Mouse (Mus musculus): ENCODE measurements around the gene Lpar2. TPM values are rescaled to one million over a fixed set of nuclear protein-coding genes. Genes with fewer than 3 reads are reported as not detected.

The Lpar2 gene
- polyA plus RNA-seq, 1 experiment from 2014 or later: 0.57 TPM

- peak; percentile 58 for ATAC-seq (replicated peaks; ENCODE audit: insufficient number of reproducible peaks, low FRiP score, low TSS enrichment)
- peaks cover 11% of the 10 kb centered on the region for H3K4me1 ChIP-seq (ENCODE audit: control insufficient read depth, insufficient read depth, low read length)
- no peaks in the 10 kb centered on the region for H3K9me3 ChIP-seq (replicated peaks; ENCODE audit: control insufficient read depth, low read length)
- peak overlapping the region; percentile 91 for H3K27ac ChIP-seq (ENCODE audit: low read depth, low read length)
- peaks cover 14% of the 10 kb centered on the region for H3K36me3 ChIP-seq (ENCODE audit: control insufficient read depth, insufficient read depth, low read length)
- H3K9ac ChIP-seq (ENCODE audit: low read depth, low read length): peak overlapping the region; percentile 84
- H3K4me3 ChIP-seq (ENCODE audit: low read depth, low read length): peak overlapping the region; percentile 93
- WGBS (ENCODE audit: insufficient replicate concordance): under 1% methylated on average over 48 of the region's 48 CpGs
- no peaks in the 10 kb centered on the region for H3K27me3 ChIP-seq (ENCODE audit: control insufficient read depth, insufficient read depth, low read length)
- peak overlapping the region; percentile 78 for H3K4me2 ChIP-seq
These were observed 30.7 kb upstream of the Lpar2 start for GRCm38 (mm10) chr8:69791415-69792068.

GRCm38 (mm10) chr8:69793666-69794065 is 28.6 kb upstream of the Lpar2 start:
- no peak overlapping the region for H3K27ac ChIP-seq (ENCODE audit: low read depth, low read length)
- peaks cover 11% of the 10 kb centered on the region for H3K4me1 ChIP-seq (ENCODE audit: control insufficient read depth, insufficient read depth, low read length)
- no peak overlapping the region for H3K4me3 ChIP-seq (ENCODE audit: low read depth, low read length)
- H3K36me3 ChIP-seq (ENCODE audit: control insufficient read depth, insufficient read depth, low read length): peaks cover 33% of the 10 kb centered on the region
- H3K27me3 ChIP-seq (ENCODE audit: control insufficient read depth, insufficient read depth, low read length): no peaks in the 10 kb centered on the region
- H3K9ac ChIP-seq (ENCODE audit: low read depth, low read length): no peak overlapping the region
- ATAC-seq (replicated peaks; ENCODE audit: insufficient number of reproducible peaks, low FRiP score, low TSS enrichment): no peak
- H3K9me3 ChIP-seq (replicated peaks; ENCODE audit: control insufficient read depth, low read length): no peaks in the 10 kb centered on the region
- no peak overlapping the region for H3K4me2 ChIP-seq
- WGBS (ENCODE audit: insufficient replicate concordance): 89% methylated on average over 4 of the region's 4 CpGs

GRCm38 (mm10) chr8:69794096-69794495 is 28.1 kb upstream of the Lpar2 start:
- H3K9me3 ChIP-seq (replicated peaks; ENCODE audit: control insufficient read depth, low read length): no peaks in the 10 kb centered on the region
- no peak overlapping the region for H3K4me3 ChIP-seq (ENCODE audit: low read depth, low read length)
- H3K9ac ChIP-seq (ENCODE audit: low read depth, low read length): no peak overlapping the region
- no peak overlapping the region for H3K4me2 ChIP-seq
- H3K27me3 ChIP-seq (ENCODE audit: control insufficient read depth, insufficient read depth, low read length): no peaks in the 10 kb centered on the region
- H3K4me1 ChIP-seq (ENCODE audit: control insufficient read depth, insufficient read depth, low read length): peaks cover 11% of the 10 kb centered on the region
- 96% methylated on average over 3 of the region's 3 CpGs for WGBS (ENCODE audit: insufficient replicate concordance)
- ATAC-seq (replicated peaks; ENCODE audit: insufficient number of reproducible peaks, low FRiP score, low TSS enrichment): no peak
- peaks cover 35% of the 10 kb centered on the region for H3K36me3 ChIP-seq (ENCODE audit: control insufficient read depth, insufficient read depth, low read length)
- H3K27ac ChIP-seq (ENCODE audit: low read depth, low read length): no peak overlapping the region

- Histone ChIP-seq H3K36me3 (ENCODE audit: control insufficient read depth, insufficient read depth, low read length) (peaks cover 43% of the 10 kb centered on the region), H3K4me3 (ENCODE audit: low read depth, low read length) (no peak overlapping the region), H3K27me3 (ENCODE audit: control insufficient read depth, insufficient read depth, low read length) (no peaks in the 10 kb centered on the region), H3K4me2 (no peak overlapping the region), H3K9me3 (replicated peaks; ENCODE audit: control insufficient read depth, low read length) (no peaks in the 10 kb centered on the region), H3K4me1 (ENCODE audit: control insufficient read depth, insufficient read depth, low read length) (peaks cover 11% of the 10 kb centered on the region), H3K27ac (ENCODE audit: low read depth, low read length) (no peak overlapping the region), H3K9ac (ENCODE audit: low read depth, low read length) (no peak overlapping the region)
- WGBS (ENCODE audit: insufficient replicate concordance): 93% methylated on average over 6 of the region's 6 CpGs
- ATAC-seq (replicated peaks; ENCODE audit: insufficient number of reproducible peaks, low FRiP score, low TSS enrichment): no peak
These were observed 27.3 kb upstream of the Lpar2 start for GRCm38 (mm10) chr8:69794901-69795300.

- H3K9me3 ChIP-seq (replicated peaks; ENCODE audit: control insufficient read depth, low read length): no peaks in the 10 kb centered on the region
- H3K27me3 ChIP-seq (ENCODE audit: control insufficient read depth, insufficient read depth, low read length): no peaks in the 10 kb centered on the region
- H3K4me3 ChIP-seq (ENCODE audit: low read depth, low read length): no peak overlapping the region
- H3K36me3 ChIP-seq (ENCODE audit: control insufficient read depth, insufficient read depth, low read length): peaks cover 56% of the 10 kb centered on the region
- H3K27ac ChIP-seq (ENCODE audit: low read depth, low read length): no peak overlapping the region
- no peak for ATAC-seq (replicated peaks; ENCODE audit: insufficient number of reproducible peaks, low FRiP score, low TSS enrichment)
- H3K4me2 ChIP-seq: no peak overlapping the region
- H3K4me1 ChIP-seq (ENCODE audit: control insufficient read depth, insufficient read depth, low read length): peaks cover 11% of the 10 kb centered on the region
- 96% methylated on average over 16 of the region's 16 CpGs for WGBS (ENCODE audit: insufficient replicate concordance)
- H3K9ac ChIP-seq (ENCODE audit: low read depth, low read length): no peak overlapping the region
These were observed 25.4 kb upstream of the Lpar2 start for GRCm38 (mm10) chr8:69796721-69797345.

GRCm38 (mm10) chr8:69797661-69798060 is 24.6 kb upstream of the Lpar2 start:
- Histone ChIP-seq H3K4me3 (ENCODE audit: low read depth, low read length) (no peak overlapping the region), H3K4me2 (no peak overlapping the region), H3K9me3 (replicated peaks; ENCODE audit: control insufficient read depth, low read length) (no peaks in the 10 kb centered on the region), H3K27ac (ENCODE audit: low read depth, low read length) (no peak overlapping the region), H3K9ac (ENCODE audit: low read depth, low read length) (no peak overlapping the region), H3K4me1 (ENCODE audit: control insufficient read depth, insufficient read depth, low read length) (peaks cover 3% of the 10 kb centered on the region), H3K27me3 (ENCODE audit: control insufficient read depth, insufficient read depth, low read length) (no peaks in the 10 kb centered on the region), H3K36me3 (ENCODE audit: control insufficient read depth, insufficient read depth, low read length) (peaks cover 63% of the 10 kb centered on the region)
- 94% methylated on average over 10 of the region's 10 CpGs for WGBS (ENCODE audit: insufficient replicate concordance)
- no peak for ATAC-seq (replicated peaks; ENCODE audit: insufficient number of reproducible peaks, low FRiP score, low TSS enrichment)

- ATAC-seq (replicated peaks; ENCODE audit: insufficient number of reproducible peaks, low FRiP score, low TSS enrichment): no peak
- 93% methylated on average over 8 of the region's 8 CpGs for WGBS (ENCODE audit: insufficient replicate concordance)
- no peak overlapping the region for H3K27ac ChIP-seq (ENCODE audit: low read depth, low read length)
These were observed 23.0 kb upstream of the Lpar2 start for GRCm38 (mm10) chr8:69799261-69799660.

GRCm38 (mm10) chr8:69799946-69800345 is 22.3 kb upstream of the Lpar2 start:
- Histone ChIP-seq H3K36me3 (ENCODE audit: control insufficient read depth, insufficient read depth, low read length) (peaks cover 80% of the 10 kb centered on the region), H3K9ac (ENCODE audit: low read depth, low read length) (no peak overlapping the region), H3K4me2 (no peak overlapping the region), H3K27ac (ENCODE audit: low read depth, low read length) (no peak overlapping the region), H3K9me3 (replicated peaks; ENCODE audit: control insufficient read depth, low read length) (no peaks in the 10 kb centered on the region), H3K27me3 (ENCODE audit: control insufficient read depth, insufficient read depth, low read length) (no peaks in the 10 kb centered on the region), H3K4me1 (ENCODE audit: control insufficient read depth, insufficient read depth, low read length) (no peaks in the 10 kb centered on the region), H3K4me3 (ENCODE audit: low read depth, low read length) (no peak overlapping the region)
- no peak for ATAC-seq (replicated peaks; ENCODE audit: insufficient number of reproducible peaks, low FRiP score, low TSS enrichment)
- WGBS (ENCODE audit: insufficient replicate concordance): 91% methylated on average over 5 of the region's 5 CpGs

More at GRCm38 (mm10) chr8:69799261-69799660, 23.0 kb upstream of the Lpar2 start:
- peaks cover 76% of the 10 kb centered on the region for H3K36me3 ChIP-seq (ENCODE audit: control insufficient read depth, insufficient read depth, low read length)
- H3K4me2 ChIP-seq: no peak overlapping the region
- no peak overlapping the region for H3K4me3 ChIP-seq (ENCODE audit: low read depth, low read length)
- no peak overlapping the region for H3K9ac ChIP-seq (ENCODE audit: low read depth, low read length)
- H3K4me1 ChIP-seq (ENCODE audit: control insufficient read depth, insufficient read depth, low read length): no peaks in the 10 kb centered on the region
- H3K9me3 ChIP-seq (replicated peaks; ENCODE audit: control insufficient read depth, low read length): no peaks in the 10 kb centered on the region
- no peaks in the 10 kb centered on the region for H3K27me3 ChIP-seq (ENCODE audit: control insufficient read depth, insufficient read depth, low read length)

- no peak overlapping the region for H3K27ac ChIP-seq (ENCODE audit: low read depth, low read length)
- H3K4me2 ChIP-seq: no peak overlapping the region
- no peak overlapping the region for H3K9ac ChIP-seq (ENCODE audit: low read depth, low read length)
- WGBS (ENCODE audit: insufficient replicate concordance): 94% methylated on average over 4 of the region's 4 CpGs
- peaks cover 80% of the 10 kb centered on the region for H3K36me3 ChIP-seq (ENCODE audit: control insufficient read depth, insufficient read depth, low read length)
- no peaks in the 10 kb centered on the region for H3K27me3 ChIP-seq (ENCODE audit: control insufficient read depth, insufficient read depth, low read length)
- no peak overlapping the region for H3K4me3 ChIP-seq (ENCODE audit: low read depth, low read length)
- no peaks in the 10 kb centered on the region for H3K4me1 ChIP-seq (ENCODE audit: control insufficient read depth, insufficient read depth, low read length)
- no peaks in the 10 kb centered on the region for H3K9me3 ChIP-seq (replicated peaks; ENCODE audit: control insufficient read depth, low read length)
- no peak for ATAC-seq (replicated peaks; ENCODE audit: insufficient number of reproducible peaks, low FRiP score, low TSS enrichment)
These were observed 20.4 kb upstream of the Lpar2 start for GRCm38 (mm10) chr8:69801796-69802195.

All from heart, embryonic 11.5 days (tissue).